Mouse (Mus musculus) testis, postnatal 10 days (tissue): ENCODE results near the gene Rpl7a.

ENCODE experiments used
- DNase-seq: peaks from one replicate; pipeline ENCODE4 v3.0.0; 2021; ENCODE audit warnings: low spot score

Gene Rpl7a

DNA sequence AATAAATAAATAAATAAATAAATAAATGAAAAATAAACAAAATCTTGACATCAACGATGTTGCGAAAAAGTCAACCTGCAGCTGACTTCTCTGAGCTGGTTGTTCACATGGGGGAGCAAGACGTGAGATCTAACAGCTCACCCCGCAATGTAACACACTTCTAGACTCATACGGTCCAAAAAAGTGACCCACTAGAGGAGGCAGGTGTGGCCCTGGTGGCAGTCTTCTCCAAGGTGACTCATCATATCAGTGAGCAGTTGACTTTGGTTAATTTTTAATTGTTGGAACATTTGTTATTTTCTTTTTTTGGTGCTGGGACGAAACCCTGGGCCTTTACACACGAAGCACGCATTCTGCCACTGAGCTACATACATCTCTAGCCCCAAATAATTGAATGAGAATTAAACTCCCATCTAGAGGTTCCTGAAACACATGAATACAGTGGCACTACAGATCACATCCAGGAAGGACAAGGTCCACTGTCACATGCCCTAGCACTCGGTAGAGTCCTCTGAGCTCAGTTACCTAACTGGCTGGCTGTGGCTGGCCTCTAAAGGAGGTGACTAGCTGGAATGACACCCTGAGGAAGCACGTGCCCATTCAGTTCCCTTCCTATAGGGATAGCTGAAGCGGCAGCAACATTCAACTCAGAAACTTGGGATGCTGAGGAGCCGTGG, 46.4 kb downstream of the Rpl7a start:
- no peak for DNase-seq

DNA sequence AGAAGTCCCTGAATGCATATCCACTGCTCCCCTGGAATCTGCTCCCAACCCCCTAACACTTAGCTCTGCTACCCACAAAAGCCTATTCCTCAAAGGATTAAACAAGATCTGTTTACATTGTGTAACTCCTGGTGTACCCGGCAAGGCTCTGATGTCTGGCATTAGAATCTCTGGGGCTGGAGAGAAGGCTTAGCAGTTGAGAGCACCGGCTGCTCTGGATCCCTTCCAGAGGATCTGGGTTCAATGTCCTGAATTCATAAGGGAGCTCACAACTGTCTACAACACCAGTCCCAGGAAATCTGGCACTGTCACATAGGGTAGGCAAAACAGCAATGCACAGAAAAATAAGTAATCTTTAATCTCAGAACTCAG, 46.9 kb downstream of the Rpl7a start:
- DNase-seq: no peak

DNA sequence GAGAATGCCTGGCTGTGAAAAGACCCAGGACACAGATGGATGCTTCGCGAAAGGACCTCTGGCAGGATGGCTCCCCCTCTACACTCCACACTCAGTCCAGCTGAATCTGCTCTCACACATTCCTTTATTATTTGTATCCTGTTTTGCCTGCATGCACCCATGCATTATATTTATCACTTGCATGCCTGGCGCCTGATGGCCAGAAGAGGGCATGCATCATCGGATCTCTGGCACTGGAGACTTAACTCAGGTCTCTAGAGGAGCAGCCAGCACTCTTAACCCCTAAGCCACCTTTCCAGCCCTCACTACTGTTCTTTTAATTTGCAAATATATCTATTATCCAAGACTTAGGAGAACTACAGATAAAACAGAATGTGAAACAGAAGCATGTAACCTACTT, 50.2 kb downstream of the Rpl7a start:
- DNase-seq: no peak
